Mouse (Mus musculus) kidney, postnatal 10 days (tissue): ENCODE measurements around the gene Gsta3.

Experiments
- DNase-seq: peaks from one replicate; pipeline ENCODE4 v3.0.0; 2021; ENCODE audit warnings: mixed read lengths

The Gsta3 gene

DNA sequence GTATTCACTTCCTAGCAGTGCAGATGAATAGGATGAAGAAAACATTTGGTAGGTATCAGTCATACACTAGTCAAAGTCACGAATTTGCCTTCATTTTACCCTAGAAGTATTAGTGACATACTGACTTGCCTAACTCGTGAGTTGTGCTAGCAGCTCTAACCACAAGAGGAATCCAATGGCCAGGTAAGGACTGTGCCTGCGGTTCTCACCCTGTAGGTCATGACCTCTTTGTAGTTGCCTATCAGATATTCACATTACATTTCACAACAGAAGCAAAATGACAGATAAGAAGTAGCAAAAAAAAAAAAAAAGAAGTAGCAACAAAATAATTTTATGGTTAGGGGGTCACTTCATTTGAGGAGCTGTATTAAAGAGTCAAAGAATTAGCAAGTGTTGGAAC, 63.8 kb downstream of the Gsta3 start:
- DNase-seq: no peak

DNA sequence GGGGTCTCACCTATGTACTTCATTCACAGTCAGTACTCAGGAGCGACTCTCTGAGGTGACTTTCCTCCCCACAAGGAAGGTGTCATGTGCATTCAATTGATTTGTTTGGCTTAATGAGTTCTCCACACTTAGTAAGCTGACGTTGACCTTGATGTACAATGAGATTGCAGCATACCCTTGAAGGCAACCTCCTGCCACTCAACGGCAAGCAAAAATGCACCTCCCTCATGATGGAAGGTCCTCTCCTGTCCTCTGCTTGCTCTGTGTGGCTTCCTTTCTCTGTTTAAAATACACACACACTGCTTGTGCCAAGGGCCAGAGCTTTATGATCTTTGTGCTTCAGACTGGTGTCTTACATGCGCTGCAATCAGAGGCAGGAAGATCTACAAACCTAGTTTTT, 64.3 kb downstream of the Gsta3 start:
- DNase-seq: no peak

DNA sequence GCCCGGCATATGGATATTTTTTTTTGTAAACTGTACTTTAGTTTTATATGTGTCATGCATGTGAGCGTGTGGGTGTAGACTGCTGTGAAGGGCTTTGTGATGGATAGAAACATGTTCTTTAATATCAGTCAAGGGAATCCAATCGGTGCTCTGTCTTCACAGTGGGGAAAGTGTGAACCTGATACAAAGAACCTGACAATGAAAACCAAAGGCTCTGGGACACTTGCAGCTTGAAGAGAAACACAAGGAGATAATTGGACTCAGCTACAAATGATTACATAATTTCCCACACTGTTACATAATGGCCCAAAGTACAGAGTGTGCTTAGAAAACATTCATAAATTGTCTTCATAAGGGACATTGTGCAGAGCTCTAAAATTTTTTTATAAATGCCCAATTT, 65.1 kb downstream of the Gsta3 start:
- no peak for DNase-seq

DNA sequence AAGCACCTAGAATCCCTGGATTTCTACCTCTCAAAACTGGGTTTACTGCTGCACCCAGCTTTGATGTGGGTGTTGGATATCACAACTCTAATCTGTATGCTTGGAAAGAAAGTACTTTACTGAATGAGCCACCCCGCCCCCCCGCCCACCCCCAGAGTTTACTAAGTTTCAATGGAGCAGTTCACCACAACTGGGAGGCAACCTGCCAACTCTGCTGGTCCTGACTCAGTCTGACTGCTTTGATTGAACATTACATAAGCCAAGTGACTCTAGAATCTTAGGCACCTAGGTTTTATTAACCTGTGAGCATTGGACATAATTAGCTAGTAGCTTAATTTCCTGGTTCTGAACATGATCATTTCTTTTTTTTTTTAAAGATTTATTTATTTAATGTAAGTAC, 73.9 kb downstream of the Gsta3 start:
- no peak for DNase-seq
